Comparison of ENCODE assay signal across 13 mouse cellular contexts in the genomic region with DNA sequence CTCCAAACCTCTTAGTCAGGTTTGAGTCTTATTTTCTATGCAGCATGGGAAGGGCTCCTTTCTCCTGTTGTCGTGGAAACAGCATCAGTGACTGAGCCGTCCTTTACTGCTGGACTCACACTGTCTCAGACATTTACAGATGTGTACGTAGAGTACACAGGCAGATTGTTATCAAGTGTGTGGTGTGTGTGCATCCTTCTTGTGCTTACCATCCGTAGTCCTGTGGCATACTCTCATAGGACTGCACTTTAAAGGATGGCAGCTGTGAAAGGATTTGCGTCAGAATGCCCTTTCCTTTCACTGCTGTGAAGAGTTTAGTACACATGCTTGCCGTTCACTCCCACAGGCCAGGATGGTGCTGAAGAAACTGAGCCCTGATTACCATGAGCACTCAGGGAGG.
DNase-seq lines count a peak whose midpoint lies in the region; ATAC-seq lines count a peak whose summit lies in the region.
"Had no signal": no experiment of that assay in that cellular context is flagged by ENCODE, and none has a peak within 500 bp of the region (broad histone marks: within the 10 kb centered on the region; RNA-seq: fewer than 3 reads in every experiment).

No protein-coding gene starts in this region.

- H3K27me3 ChIP-seq in kidney, embryonic 15.5 days: no peaks in the 10 kb centered on the region
- no peaks in the 10 kb centered on the region for H3K27me3 ChIP-seq in forebrain, embryonic 15.5 days
- no peaks in the 10 kb centered on the region for H3K27me3 ChIP-seq in midbrain, embryonic 11.5 days (ENCODE audit: control insufficient read depth, insufficient read depth, low read length)
- H3K27me3 ChIP-seq in intestine, embryonic 16.5 days (replicated peaks; ENCODE audit: control insufficient read depth, insufficient read depth, low read length): no peaks in the 10 kb centered on the region
- H3K27me3 ChIP-seq: liver, embryonic 15.5 days had no signal

- no peak overlapping the region for H3K9ac ChIP-seq in kidney, embryonic 15.5 days
- H3K9ac ChIP-seq in forebrain, embryonic 15.5 days (replicated peaks): no peak overlapping the region
- no peak overlapping the region for H3K9ac ChIP-seq in midbrain, embryonic 11.5 days (ENCODE audit: low read length)
- H3K9ac ChIP-seq in intestine, embryonic 16.5 days (ENCODE audit: low read depth, low read length): no peak overlapping the region
- H3K9ac ChIP-seq: liver, embryonic 15.5 days had no signal

- no peak overlapping the region for H3K4me2 ChIP-seq in kidney, embryonic 15.5 days
- H3K4me2 ChIP-seq in forebrain, embryonic 15.5 days (replicated peaks): no peak overlapping the region
- no peak overlapping the region for H3K4me2 ChIP-seq in midbrain, embryonic 11.5 days
- no peak overlapping the region for H3K4me2 ChIP-seq in intestine, embryonic 16.5 days (ENCODE audit: low read depth, low read length)
- H3K4me2 ChIP-seq: liver, embryonic 15.5 days had no signal

- no peak for DNase-seq in kidney, postnatal 10 days
- DNase-seq in midbrain, embryonic 11.5 days (ENCODE audit: low spot score, missing footprints): peak; percentile 90
- DNase-seq in telencephalon, adult 2 months (ENCODE audit: low read depth, low spot score): peak; percentile 8
- no peak for DNase-seq in ovary, postnatal 14 days (ENCODE audit: low spot score)
- DNase-seq in right cerebral cortex, postnatal 25 days: no peak
- DNase-seq: B cell, adult 2 months; lung, postnatal 36 days had no signal

- no peak overlapping the region for H3K27ac ChIP-seq in kidney, embryonic 15.5 days
- H3K27ac ChIP-seq in forebrain, embryonic 15.5 days (replicated peaks): no peak overlapping the region
- no peak overlapping the region for H3K27ac ChIP-seq in midbrain, embryonic 11.5 days (ENCODE audit: low read depth, low read length)
- no peak overlapping the region for H3K27ac ChIP-seq in intestine, embryonic 16.5 days (ENCODE audit: low read length)
- H3K27ac ChIP-seq: liver, embryonic 15.5 days had no signal

- no peaks in the 10 kb centered on the region for H3K9me3 ChIP-seq in kidney, embryonic 15.5 days (replicated peaks)
- H3K9me3 ChIP-seq in forebrain, embryonic 15.5 days: no peaks in the 10 kb centered on the region
- no peaks in the 10 kb centered on the region for H3K9me3 ChIP-seq in midbrain, embryonic 11.5 days (ENCODE audit: control insufficient read depth, low read length)
- no peaks in the 10 kb centered on the region for H3K9me3 ChIP-seq in intestine, embryonic 16.5 days (ENCODE audit: control insufficient read depth, low read length)
- H3K9me3 ChIP-seq: liver, embryonic 15.5 days had no signal

- H3K36me3 ChIP-seq in kidney, embryonic 15.5 days: no peaks in the 10 kb centered on the region
- H3K36me3 ChIP-seq in forebrain, embryonic 15.5 days: no peaks in the 10 kb centered on the region
- H3K36me3 ChIP-seq in midbrain, embryonic 11.5 days (ENCODE audit: control insufficient read depth, insufficient read depth, low read length): no peaks in the 10 kb centered on the region
- H3K36me3 ChIP-seq in intestine, embryonic 16.5 days (ENCODE audit: control insufficient read depth, insufficient read depth, low read length): no peaks in the 10 kb centered on the region
- H3K36me3 ChIP-seq: liver, embryonic 15.5 days had no signal

- H3K4me3 ChIP-seq in kidney, embryonic 15.5 days (replicated peaks): no peak overlapping the region
- H3K4me3 ChIP-seq in forebrain, embryonic 15.5 days: no peak overlapping the region
- H3K4me3 ChIP-seq in midbrain, embryonic 11.5 days (ENCODE audit: low read depth, low read length): no peak overlapping the region
- H3K4me3 ChIP-seq in intestine, embryonic 16.5 days (ENCODE audit: low read length): no peak overlapping the region
- H3K4me3 ChIP-seq: erythroblast, embryonic 14.5 days; liver, embryonic 15.5 days had no signal

- 30% methylated on average over 6 of the region's 6 CpGs for WGBS in kidney, embryonic 15.5 days
- 20% methylated on average over 6 of the region's 6 CpGs for WGBS in forebrain, embryonic 15.5 days
- WGBS in midbrain, embryonic 11.5 days: 15% methylated on average over 6 of the region's 6 CpGs
- 52% methylated on average over 6 of the region's 6 CpGs for WGBS in intestine, embryonic 16.5 days

- peak; percentile 50 for ATAC-seq in kidney, embryonic 15.5 days (replicated peaks; ENCODE audit: low FRiP score)
- ATAC-seq in forebrain, embryonic 15.5 days (replicated peaks): peak; percentile 41; the same call in 1 of the 2 replicates
- ATAC-seq in midbrain, embryonic 11.5 days (ENCODE audit: low FRiP score): peak; percentile 84
- ATAC-seq in intestine, embryonic 16.5 days: no peak
- ATAC-seq: intestine, postnatal 0 days had no signal

- H3K4me1 ChIP-seq in kidney, embryonic 15.5 days: 0 out of 2 replicates have a peak, but pooled peaks cover 11% of the 10 kb centered on the region
- H3K4me1 ChIP-seq in forebrain, embryonic 15.5 days: no peaks in the 10 kb centered on the region
- H3K4me1 ChIP-seq in midbrain, embryonic 11.5 days (ENCODE audit: control insufficient read depth, insufficient read depth, low read length): peaks cover 4% of the 10 kb centered on the region
- H3K4me1 ChIP-seq in intestine, embryonic 16.5 days (ENCODE audit: control insufficient read depth, insufficient read depth, low read length): no peaks in the 10 kb centered on the region
- H3K4me1 ChIP-seq: liver, embryonic 15.5 days had no signal

Comparison
In these comparisons a context has a peak if more than half of its experiments do, and no peak if none do; other contexts are left out.
1. DNase-seq: peak in midbrain, embryonic 11.5 days (single experiment) and telencephalon, adult 2 months (single experiment); none in kidney, postnatal 10 days (single experiment), ovary, postnatal 14 days (single experiment) and right cerebral cortex, postnatal 25 days (single experiment).